Mouse (Mus musculus): ENCODE measurements around the gene Rprd1b.
"Not testable (repeated sequence)": the region's sequence is repeated elsewhere in the genome, so short reads cannot be mapped to it uniquely, and the experiment has no call there.

The Rprd1b gene

DNA sequence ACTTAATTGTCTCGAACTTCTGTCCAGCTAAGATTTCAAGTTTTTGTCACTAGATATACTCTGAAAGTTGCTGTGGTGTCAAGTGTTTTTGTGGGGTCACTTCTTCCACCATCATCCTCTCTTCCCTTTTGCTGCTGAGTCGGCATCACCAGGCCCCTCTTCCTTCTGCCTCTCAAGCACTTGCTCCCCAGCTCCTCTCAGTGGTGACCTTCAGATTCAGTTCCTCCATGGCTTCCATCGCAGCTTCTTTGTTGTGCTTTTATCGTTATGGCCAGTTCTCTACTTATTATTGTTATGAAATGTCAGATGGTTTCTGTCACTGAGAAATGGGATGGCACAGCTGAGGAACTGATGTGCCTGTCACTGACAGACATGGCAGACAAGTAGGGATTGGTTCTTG, 17.9 kb downstream of the Rprd1b start:
- DNase-seq, result no peak

DNA sequence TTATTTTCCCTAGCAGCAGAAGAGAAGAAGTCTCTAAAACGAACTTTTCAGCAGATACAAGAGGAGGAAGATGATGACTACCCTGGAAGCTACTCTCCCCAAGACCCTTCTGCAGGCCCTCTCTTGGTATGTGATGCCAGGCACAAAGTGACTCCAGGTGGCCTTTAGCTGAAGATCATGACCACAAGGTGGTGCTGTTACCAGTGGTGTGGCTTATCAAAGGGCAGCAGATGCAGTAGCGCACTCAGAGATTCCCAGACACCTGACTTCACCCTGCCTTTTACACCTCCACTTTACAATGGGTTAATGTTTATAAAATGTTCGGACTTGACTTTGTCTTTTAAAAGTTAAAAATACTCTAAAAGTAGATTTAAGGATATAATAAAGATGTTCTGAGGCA, 19.6 kb downstream of the Rprd1b start:
- peak; percentile 34 to 67 for DNase-seq

DNA sequence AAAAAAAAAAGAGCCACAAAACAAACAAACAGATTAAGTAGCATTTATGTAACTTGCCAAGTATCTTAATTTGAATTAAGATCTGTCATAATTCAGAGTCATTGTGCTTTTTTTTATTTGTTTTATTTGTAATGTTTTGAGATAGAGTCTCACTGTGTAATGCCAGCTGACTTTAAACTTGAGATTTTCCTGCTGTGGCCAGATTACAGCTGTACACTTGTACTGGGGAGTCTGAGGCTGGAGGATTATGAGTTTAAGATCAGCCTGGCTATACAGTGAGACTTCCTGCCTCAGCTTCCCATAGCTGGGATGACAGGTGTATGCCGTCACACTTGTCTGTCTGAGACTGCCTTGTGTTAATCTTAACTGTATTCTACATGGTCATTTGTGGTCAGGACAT, 20.4 kb downstream of the Rprd1b start:
- no peak for DNase-seq

DNA sequence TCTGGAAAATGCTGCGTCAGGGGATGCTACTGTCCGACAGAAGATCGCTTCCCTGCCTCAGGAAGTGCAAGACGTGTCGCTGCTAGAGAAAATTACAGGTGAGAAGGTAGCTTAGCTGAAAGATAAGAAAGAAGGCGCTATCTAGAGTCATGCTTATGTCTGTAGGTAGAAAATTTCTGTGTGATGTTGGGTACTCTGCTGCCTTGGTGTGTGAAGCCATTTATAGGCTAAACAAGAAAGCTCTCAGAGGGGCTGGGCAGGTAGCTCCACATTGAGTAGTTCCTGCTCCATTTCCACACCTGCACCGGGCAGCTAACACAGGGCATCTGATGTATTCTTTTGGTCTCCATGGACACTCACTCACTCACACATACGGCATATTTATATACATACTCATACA, 21.8 kb downstream of the Rprd1b start:
- DNase-seq, result no peak

DNA sequence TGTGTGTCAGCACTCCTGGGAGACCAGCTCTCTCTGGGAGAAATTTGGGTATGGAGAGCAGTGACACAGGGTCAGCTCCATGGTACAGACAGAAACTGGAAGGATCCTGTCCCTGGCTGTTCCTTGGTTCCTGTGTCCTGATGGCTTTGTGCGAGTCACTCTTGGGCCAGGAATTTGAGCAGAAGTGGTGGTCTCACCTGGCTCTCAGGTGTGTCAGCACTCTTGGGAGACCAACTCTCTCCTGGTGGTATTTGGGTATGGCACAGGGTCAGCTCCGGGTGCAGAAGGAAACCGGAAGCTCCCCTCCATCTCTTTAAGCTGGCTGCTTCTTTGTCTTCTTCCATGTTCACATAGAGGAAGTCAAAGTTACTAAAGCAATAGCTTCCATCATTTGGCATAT, 26.3 kb downstream of the Rprd1b start:
- no peak for DNase-seq

DNA sequence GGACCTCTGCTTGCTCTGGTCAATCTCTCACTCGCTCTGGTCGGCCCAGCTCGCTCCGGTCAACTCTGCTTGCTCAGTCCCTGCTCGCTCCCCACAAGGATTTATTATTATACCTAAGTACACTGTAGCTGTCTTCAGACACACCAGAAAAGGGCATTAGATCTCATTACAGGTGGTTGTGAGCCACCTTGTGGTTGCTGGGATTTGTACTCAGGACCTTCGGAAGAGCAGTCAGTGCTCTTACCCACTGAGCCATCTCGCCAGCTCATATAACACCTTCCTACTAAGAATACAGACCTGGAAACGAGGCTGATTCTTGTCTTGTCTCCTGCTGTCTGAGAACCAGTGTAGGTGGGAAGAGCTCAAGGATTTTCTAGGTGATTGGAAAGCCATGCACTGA, 27.1 kb downstream of the Rprd1b start:
- DNase-seq, result not testable (repeated sequence)

DNA sequence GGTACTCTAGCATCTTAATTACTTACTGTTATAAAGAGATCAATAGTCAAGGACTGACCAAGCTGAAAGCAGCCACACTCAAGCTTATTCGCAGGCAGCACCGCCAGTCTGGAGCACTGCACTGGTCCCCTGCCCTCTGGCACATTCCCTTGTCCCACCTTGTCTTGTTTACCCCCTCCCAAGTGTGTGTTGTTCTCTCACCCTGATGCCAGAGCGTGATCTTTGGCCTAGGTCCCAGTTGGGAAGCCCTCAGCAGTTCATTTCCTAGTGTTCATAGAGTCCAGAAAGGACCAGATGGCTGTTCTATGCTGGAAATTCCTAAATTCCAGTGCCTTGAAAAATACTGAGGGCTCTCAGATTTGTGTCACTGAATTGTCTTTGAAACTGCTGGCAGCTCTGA, 28.7 kb downstream of the Rprd1b start:
- DNase-seq, result no peak

DNA sequence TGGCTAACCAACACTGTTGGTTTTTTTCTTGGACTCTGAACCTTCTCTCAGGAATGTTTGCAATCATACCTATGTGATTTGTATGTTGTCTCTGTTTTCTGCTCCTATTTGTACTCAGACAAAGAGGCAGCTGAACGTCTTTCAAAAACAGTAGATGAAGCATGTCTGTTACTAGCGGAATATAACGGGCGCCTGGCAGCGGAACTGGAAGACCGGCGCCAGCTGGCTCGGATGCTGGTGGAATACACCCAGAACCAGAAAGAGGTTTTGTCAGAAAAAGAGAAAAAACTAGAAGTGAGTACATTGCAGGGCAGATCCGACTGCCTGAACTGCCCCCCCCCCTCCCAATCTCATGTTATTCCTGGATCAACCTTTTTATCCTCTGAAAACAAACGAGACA, 30.2 kb downstream of the Rprd1b start:
- peak in 1 of 2 experiments; percentile 31 for DNase-seq

DNA sequence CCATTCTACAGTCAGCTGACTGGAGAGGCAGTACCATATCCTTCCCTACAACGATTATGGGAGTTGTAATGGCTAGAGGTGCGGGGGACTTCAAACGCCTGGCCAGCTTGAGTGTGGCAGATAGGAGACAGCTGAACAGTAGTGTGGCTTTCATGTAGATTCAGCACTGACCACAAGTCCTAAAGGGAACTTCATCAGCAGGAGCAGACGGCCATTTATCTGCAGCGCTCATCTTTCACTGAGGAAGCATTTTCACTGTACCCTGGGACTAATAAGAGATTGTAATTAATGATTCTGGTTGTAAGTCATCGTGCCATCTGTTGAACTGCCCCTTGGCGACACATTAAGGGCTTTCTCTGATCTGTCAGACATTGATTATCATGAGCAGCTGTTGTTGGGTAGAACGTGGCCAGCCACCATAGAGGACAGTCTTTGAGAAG, 31.4 kb downstream of the Rprd1b start:
- no peak for DNase-seq

DNA sequence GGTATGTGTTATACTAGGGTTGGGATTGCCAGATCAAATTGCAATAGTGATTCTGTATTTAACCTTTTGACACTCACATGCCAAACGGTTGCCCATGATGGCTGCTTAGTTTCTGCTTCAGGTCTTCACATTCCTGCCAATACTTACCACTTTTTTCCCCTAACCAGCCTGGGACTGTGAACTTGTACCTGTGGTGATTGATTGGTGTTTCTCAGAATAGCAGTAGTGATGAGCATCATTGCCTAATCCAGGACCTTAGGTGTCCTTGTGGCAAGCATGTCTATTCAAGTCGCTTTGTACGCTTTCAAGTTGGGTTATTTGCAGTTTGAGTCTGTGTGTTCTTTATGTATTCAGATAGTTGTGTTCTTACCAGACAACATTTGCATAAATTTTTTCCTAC, 34.7 kb downstream of the Rprd1b start:
- DNase-seq, result no peak

DNA sequence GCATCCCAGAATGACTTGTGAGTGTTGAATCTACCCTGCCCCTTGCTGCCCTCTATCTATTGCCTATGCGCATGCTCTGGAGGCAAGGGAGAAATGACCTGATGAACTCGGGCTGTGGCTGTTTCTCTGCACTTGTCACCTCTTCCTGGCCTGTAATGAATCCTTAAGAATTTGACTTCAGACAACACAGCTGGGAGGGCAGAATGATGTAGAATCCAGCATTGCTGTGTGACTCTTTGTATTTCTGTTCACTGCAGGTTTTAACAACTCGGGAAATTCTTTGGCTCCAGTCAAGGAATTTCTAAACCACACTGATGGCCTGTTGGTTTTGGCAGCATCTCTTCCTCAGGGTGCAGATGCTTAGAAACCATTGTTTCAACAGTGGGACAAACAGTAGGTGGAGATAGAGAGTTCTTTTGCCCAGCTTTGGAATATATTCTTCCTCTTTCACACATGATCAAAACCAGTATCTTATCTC, 36.3 kb downstream of the Rprd1b start:
- DNase-seq, result peak in 1 of 2 experiments; percentile 57

DNA sequence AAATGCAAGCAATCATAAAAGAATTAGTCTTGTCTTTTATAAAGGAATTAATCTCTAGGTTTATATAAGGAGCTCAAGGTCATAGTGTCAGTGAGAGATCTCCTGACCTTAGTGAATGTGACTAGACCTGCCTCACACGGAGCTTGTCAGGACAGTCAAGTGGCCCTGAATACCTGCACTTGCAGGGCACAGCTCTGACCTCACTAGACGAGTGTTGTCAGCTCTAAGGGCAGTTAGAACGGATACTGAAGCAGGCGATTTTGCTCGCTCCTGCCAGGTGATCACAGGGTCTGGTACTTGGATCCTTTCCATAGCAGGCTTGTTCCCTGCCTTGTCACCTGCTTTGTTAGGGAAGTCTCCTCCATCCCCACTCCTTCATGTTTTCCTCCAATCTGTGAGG, 36.8 kb downstream of the Rprd1b start:
- DNase-seq, result peak in 1 of 2 experiments; percentile 26

DNA sequence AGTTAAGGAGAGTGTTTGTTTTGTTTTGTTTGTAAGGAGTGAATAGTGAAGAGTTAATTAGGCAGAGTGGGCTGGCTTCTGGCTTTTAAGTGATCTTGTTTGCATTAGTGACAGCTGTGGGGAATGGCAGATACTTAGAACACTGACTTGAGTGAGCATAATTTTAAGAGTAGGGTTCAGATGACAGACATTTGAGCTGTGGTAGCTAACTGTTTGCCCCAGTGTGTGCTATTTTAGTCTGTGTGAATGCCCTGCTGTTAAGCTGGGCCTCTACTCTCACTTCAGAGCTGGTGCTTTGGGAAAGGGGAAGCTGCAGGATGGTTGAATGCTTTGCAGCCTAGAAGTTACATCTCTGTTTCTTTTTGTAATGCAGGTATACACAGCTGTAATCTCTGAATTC, 38.2 kb downstream of the Rprd1b start:
- DNase-seq, result no peak

DNA sequence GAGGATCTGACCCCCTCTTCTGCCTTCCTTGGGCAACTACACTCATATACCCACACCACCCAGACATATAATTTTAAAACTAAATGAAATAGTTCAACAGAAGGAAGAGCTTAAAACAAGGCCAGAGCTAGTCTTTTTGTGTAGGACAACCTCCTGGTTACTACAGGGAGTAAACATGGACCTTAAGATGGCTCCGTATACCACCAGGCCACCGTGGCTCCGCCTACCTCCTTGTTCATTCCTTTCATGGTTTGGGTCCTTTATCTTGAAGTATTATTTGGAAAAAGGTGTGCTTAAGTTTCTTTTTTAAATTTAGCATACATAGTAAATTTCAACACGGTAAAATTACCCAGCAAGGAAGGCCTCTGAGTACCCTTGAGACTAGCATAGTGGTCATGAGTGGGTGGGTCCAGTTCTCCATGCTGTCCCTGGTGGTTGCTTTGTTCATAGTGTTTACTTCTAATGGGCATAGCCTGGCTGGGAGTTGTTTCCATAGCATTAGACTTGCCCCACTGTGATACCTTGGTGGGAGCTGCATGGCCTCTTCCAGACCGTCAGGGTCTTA, 39.0 kb downstream of the Rprd1b start:
- peak; percentile 37 to 58 for DNase-seq

DNA sequence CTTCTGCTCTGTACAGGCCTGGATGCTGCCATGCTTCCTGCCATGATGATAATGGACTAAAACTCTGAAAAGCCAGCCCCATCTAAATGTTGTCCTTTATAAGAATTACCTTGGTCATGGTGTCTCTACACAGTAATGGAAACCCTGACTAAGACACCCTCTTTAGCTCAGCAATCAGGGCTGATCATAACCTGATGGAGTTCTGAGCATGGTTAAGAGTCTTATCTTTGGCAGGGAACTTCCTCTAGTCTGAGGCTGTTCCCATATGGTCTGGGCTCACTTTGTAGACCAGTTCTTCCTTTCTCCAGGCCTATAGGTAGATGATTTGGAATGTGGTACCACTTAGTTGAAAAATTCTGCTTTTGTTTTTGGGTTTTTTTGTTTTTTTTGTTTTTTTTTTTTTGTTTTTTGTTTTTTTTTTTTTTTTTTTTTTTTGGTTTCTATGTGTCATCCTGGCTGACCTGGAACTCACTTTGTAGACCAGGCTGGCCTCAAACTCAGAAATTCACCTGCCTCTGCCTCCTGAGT, 40.2 kb downstream of the Rprd1b start:
- DNase-seq, result no peak

DNA sequence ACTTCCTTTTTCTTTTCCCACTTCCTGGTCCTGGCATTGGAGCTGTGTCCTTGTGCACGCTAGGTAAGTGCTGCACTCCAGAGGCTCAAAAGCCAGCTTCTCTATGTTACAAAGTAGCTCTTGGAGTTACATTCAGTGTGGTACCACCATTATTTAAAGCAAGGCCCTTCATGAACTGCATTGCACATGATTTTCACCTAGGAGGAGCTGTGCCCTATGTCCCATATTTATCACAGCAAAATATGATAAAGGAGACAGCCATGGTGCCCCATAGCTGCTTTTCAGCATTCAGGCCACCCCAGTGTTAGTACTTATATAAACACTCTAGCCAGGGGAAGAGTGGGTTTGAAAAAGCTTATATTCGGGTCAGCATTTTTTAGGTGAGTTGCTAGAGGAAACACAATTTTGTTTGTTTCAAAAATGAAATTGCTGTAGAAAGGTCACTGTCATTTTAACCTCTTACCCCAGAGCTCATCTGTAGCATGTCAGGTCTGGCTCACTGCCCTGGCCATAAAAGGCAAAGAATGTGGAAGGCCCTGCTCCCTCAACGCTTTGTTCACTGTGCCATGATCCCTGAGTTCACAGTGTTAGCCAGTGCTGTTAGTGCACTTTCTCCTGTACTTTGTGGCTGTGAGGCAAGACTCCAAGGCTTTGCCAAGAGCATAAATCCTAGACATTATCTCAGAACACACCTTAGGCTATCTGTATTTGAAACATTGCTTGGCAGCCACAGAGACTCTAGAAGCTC, 42.8 kb downstream of the Rprd1b start:
- peak in 1 of 2 experiments; percentile 21 for DNase-seq

DNA sequence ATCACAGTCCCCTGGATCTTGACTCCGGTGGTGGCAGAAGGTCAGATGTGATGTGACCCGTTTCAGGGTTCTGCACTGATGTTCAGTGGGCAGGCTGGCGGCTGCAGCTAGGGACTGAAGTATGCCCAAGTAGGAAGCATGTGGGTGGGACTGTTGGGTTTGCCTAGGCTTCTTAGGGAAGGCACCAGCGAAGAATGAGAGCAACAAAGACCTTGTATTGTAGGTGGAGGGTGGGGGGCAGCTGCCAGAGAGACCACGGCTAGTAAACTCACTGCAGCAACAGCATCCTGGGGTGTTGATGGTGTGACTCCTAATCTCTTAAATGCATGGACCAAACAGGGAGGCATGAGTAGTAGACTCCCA, 43.3 kb downstream of the Rprd1b start:
- DNase-seq, result no peak

DNA sequence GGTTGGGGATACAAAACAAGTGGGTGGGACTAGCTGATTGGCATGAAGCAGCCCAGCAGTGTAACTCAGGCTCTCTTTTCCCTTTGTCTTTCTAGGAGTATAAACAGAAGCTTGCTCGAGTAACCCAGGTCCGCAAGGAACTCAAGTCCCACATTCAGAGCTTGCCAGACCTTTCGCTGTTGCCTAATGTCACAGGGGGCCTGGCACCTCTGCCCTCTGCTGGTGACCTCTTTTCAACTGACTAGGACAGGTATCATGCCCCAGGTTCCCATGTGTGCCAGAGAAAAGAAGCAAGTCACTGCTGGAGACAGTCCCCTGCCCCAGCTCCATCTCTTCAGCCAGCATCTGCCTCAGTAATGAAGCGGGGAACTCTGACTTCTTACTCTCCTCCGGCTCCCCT, 46.5 kb downstream of the Rprd1b start:
- peak in 1 of 2 experiments; percentile 25 for DNase-seq

DNA sequence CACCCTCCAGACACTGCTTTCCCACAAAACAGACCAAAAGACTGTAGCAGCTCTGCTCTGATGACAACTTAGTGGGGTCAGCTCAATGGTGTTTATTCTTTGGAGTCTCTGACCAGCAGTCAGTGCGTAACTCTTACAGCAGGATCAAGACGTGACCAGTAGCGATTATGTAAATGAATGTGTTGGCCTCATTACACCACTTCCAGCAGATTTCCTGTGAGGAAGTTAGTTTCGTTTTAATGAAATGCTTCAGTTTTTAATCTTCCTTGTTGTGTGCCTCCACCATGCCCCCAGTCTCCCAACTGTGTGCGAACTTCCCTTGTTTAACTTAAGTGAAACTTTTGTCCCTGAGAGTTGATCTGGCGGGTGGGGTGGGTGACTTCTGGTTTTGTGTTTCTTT, 48.4 kb downstream of the Rprd1b start:
- DNase-seq, result no peak

DNA sequence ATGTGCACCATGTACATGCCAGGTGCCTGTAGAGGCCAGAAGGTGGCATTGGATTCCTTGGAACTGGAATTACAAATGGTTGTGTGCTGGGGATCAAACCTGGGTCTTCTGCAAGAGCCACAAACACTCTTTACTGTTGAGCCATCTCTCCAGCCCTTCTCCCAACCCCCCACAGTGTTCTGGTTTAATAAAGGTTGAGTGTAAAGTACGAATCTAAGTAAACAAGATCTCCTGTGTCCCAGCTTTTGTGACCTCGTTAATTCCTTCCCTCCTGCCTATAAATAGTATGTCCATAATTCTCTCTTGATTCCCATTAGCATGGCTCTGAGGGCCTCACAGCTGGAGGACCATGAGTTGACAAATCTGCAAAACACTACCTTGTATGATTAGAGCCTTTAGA, 49.7 kb downstream of the Rprd1b start:
- no peak for DNase-seq

DNA sequence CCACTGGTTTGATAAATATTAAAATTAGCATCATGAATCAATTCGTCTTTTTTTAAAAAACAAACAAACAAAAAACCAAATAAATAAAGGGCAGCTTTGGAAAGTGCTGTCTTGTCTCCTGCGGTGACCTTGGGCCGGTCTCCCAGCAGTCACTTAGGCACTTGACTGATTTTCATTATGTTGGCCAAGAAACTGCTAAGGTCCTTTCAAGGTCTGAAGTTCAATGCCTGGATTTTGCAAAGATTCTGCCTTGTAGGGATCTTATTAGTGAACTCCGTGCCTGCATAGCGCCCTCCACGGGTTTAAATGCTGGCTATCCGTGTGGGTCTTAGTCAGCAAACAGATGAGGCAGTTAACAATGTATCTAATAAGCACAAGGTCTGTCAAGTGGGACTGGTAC, 50.7 kb downstream of the Rprd1b start:
- DNase-seq, result no peak

DNA sequence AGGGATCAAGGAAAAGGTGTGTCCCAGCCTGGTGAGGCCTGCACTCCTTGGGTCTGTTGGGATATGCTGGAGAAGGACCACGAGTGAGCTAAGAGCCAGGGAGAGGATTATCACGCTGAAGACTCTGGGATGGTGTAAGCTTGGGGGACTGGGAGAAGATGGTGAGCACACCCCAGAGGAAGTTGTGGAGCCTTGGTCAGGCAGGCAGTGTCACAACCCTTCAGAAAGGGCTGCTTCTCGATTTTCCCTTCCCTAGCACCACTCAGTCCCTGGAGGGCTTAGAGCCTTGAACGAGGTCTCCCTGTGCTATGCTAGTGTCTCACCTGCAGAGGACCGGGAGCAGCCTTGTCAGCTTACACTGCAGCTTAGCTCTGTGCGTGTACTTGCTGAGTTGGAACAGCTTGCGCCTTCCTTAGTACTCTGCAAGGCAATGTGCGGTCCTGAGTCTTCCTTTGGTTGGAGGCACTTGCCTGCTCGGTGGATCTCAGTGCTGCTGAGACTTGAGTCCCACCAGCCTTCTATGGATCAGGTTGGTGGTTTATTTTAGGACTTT, 51.6 kb downstream of the Rprd1b start:
- no peak for DNase-seq

DNA sequence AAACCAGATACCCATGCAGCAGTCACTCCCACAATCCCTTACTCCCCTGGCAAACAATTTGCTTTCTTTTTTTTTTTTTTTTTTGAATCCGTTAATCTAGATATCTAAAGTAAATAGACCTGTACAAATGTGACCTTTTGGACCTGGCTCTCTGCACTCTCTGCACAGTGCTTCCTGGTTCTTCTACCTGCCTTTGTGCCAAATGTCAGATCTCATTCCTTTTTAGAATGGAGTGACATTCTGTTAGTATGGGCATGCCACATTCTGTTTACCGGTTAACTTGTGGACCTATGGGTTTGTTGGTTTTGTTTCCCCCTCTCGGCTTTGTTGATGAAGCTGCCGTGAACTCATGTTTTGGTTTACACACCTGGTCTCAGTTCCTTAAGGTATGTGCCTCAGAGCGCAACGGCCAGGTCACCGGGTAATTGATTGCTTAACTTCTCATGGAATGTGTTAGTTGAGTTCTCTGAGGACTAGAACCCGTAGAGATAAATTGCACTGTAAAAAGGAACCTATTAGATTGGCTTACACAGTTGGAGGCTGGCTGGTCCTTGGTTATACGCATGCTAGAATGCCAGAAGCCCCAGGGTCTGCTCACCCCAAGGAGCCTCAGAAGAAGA, 52.4 kb downstream of the Rprd1b start:
- peak; percentile 44 to 47 for DNase-seq

DNA sequence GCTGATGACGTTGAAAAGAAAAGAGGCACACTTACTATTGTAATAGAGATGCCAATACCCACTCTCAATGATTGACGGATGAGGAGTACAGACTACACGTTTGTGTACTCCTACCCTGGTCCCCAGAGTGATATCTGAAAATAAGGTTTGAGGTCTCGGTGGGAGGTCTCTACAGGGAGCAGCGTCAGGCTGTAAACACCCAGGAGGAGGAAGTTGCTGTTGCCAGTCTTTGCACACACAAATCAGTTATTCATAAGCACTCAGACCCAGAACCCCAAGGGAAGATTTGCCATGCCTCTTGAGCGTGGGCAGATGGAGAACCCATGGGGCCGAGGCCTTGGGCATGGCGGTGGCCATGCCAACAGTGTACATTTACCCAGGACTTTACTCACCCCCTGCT, 56.2 kb downstream of the Rprd1b start:
- DNase-seq, result no peak

Measured in lung, adult 18-20 months (tissue).